Mouse (Mus musculus): ENCODE results near the gene Rapgef4.

Rapgef4 gene

DNA sequence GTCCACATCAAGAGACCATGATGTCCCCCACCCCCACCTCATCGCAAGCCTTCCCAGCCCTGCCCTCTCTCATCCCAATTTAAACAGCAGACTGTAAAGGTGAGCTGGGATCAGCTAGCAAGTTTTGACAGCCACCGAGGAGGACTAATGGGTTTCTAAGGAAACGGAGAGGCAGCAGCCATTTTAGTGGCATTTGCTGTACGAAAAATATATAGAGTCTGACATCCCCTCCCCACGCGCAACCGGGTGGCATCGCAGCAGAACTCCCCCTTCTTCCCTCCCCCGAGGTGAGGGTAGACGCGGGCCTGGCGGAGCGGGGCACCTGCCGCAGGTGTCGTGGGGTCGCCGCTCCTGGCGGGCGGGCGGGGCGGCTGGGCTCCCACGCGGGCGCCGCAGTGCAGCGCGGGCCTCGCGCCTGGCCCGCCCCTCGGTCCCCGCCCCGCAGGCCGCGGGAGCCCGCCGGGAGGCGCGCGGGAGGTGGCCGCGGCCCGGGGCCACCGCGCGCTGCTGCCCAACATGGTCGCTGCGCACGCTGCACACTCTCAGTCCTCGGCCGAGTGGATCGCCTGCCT, at the start of gene Rapgef4:
TSS of gene Rapgef4 (plus strand) at position 470 of the 572 bp plus-strand sequence.
- DNase-seq (ENCODE audit: low read depth): no peak

DNA sequence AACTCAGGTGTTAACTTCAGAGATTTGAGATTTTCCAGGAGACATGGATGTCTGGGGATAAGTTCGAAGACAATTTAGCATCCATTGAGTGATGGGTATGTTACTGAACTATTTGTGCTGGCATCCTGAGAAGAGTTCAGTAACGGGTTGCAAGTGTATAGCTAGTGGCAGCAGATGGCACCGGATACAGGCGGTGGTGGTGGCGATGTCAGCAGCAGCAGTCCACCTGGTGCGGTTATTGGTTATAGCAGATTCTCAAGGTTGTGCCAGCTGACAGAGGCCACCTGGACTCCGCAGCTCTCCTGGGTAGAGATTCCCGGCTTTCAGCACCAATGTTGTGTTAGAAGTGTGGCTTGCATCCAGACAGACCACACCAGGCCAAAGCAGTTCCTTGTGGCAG, 47.0 kb upstream of the Rapgef4 start:
- no peak for DNase-seq (ENCODE audit: low read depth)

DNA sequence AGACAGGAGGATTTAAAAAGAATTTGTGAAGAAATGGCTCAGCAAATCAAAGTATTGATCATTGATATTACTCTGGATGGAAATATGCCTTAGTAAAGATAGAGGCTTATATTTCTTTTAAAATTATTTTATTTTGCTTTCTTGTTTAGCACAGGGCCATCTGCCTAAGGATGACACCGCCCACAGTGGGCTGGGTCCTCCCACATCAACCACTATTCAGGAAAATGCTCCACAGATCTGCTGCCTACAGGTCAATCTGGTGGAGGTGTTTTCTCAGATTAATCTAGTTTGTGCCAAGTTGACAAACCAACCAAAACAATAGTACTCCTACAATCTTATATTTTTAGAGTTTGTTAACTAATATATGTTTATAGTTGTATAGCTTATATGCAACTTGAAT, 44.3 kb upstream of the Rapgef4 start:
- no peak for DNase-seq (ENCODE audit: low read depth)

DNA sequence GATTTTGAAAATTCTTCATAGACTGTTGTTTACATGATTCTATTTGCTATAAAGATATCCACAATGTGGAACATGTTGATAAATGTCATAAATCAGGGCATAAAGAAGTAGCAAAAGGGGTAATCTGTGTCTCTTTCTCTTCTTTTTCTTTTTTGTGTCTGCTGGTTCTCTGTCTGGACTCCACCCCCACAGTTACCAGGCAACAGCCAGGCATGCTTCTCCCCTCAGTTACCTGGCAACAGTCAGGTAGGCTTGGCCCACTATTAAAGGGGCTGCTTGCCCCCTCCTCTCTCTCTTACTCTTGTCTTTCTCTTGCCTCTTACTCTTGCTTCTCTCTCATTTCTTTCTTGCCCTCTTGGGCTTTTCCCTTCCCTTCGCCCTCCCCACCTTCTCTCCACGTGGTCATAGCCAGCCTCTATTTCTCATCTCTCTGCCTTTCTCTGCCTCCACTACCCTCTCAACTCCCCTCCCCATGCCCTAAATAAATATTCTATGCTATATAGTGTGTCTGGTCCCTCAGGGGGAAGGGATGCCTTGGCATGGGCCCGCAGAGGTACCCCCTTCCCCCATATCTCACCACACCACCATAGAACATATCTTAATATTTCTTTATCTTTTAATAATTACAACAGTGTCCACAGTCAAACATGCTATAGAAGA, 43.3 kb upstream of the Rapgef4 start:
- no peak for DNase-seq (ENCODE audit: low read depth)

DNA sequence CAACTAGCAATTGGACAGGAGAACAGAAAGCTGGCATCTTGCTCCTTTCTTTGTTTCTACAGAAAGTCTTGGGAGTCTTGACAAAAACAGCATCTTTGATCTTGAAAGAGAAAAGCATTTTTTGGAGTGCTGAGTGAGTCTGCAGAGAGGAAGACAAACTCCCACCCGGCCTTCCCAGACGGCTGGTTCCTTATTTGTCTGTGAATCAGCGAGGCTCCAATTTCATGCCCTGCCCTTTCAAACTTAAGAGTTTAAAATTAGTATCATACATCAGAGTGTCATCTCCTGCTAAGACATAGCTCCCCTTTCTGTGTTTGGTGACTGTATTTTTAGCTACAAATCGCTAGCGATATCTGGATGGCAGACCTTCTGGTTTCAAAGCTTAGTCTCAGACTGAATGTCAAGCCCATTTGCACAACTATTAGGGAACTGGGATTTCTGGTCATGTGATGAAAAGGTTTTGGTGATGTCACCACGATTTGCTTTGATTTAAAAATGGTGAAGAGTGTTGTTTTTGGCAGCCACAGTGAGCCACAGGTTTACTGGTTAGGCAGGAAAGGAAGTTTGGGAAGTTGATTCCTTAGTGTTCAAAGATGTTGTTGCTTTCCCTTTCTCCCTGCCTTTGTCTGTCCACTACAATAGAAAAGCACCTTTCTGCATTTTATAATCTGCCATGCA, 42.2 kb upstream of the Rapgef4 start:
- peak; percentile 44 for DNase-seq (ENCODE audit: low read depth)

DNA sequence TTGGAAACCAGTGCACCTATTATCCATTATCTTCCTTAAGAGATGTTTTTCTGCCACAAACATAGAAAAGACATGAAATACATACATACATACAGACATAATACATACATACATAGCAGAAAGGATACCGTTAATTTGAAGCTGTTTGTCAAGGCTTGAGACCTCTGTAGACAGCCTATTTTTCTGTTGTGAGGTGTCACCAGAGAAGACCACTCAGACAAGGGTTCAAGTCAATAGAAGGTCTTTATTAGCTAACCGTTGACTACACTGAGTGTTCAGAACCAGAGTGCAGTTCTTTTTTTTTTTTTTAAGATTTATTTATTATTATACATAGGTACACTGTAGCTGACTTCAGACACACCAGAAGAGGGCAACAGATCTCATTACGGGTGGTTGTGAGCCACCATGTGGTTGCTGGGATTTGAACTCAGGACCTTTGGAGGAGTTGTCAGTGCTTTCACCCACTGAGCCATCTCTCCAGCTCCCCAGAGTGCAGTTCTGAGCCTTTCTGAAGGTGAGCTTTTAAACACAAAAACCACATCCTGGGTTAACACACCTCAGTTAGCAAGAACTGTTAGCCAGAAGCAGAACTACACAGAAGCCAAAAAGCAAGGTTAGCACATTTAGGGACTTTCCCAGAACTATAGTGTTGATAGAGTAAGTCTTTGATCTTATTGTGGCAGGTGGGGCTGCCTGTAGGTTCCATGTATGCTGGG, 39.9 kb upstream of the Rapgef4 start:
- DNase-seq (ENCODE audit: low read depth): no peak

DNA sequence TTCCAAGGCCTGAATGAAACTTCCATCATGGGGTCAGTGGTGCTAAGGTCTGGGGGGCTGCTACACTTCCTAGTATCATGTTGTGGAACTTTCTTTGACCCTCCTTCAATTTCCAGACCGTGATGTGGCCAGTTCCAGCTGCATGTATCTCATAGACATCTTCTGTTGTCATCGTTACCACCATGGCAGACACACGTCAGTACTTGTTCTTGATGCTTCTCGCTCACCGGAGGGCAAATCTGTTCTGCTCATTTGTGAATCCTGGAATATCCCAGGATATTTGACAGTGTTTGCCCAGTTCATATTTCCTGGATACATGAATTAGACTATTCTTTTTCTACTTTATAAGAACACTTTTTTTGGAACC, 39.3 kb upstream of the Rapgef4 start:
- DNase-seq (ENCODE audit: low read depth): no peak

DNA sequence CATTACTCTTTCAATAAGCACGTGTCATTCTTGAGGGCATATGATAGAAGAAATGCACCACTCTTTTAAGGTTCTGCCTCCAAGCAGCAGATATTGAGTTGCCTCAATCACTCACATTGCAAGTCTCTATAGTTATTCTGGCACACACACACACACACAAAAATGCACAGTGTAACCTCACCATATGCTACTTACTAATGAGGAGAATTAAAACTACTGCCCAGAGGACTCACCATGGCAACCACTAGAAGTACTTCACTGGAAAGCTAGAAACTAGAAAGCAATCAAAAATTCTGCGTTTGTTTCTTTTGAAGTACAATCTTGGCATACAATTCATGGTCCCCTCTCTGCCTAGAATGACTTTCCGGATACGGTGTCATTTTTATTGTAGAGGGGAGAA, 29.8 kb upstream of the Rapgef4 start:
- no peak for DNase-seq (ENCODE audit: low read depth)

DNA sequence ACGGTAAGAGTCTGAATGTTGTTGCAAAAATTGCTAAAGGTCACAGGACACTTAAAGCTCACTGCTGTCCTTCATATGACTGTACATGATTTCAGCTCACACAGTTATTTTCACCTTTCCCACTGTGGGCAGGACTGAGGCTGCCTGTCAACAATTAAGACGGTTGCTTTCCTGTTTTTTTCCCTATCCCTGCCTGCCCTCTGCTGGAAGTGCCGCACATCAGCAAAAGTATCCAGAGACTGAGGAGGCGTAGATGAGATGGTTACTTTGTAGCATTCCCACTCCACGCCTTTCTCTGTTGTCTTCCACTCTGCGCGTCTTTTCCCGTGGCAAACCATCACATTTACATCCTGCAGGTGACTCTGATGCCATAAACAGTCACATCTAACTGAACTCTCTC, 25.4 kb upstream of the Rapgef4 start:
- peak; percentile 81 for DNase-seq (ENCODE audit: low read depth)

DNA sequence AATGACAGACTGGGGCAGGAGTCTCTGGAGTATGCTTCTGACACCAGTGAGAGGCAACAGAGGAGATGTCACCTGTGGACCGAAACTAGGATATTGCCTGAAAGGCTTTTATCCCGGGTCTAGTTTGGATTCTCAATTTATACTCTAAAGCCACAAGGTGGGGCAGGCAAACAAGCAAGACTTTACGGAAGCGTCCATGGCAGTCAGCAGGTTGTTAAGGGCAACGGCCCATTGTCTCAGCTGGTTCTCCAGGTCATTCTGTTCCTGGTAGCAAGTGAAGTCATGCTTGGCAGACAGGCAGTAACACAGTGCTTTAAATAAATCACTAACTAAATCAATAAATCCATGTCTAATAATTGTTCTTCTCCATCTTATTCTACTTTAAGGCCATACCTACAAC, 24.6 kb upstream of the Rapgef4 start:
- no peak for DNase-seq (ENCODE audit: low read depth)

DNA sequence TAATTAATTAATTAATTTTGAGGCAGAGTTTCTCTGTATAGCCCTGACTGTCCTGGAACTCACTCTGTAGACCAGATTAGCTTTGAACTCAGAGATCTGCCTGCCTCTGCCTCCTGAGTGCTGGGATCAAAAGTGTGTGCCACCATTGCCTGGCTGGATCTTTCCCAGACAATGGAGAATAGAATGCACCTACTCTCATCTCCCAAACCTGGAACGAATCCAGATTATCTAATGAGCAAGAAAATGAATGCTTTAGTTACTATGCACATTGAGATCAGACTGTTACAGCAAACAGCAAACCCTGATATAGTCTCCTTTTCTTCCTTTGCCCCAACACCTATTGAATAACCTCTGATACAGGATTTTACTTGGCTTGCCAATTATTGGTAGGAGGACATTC, 23.1 kb upstream of the Rapgef4 start:
- no peak for DNase-seq (ENCODE audit: low read depth)

DNA sequence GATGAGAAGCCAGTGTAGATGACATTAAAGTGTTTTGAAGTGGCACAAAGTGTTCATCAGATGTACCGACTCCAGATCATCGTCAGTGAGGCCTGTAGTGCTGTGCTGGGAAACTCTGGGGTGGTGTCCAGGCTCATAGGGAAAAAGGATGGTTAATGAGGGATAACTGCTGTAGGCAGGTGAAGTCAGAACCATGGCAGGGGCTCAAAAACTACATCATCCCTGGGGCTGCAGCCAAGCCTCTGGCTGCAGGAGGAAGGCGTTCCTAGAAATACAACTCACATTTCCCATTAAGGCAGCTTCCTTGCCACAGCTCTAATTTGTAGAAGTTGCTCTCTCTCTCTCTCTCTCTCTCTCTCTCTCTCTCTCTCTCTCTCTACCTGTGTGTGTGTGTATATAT, 22.6 kb upstream of the Rapgef4 start:
- DNase-seq (ENCODE audit: low read depth): peak; percentile 57

DNA sequence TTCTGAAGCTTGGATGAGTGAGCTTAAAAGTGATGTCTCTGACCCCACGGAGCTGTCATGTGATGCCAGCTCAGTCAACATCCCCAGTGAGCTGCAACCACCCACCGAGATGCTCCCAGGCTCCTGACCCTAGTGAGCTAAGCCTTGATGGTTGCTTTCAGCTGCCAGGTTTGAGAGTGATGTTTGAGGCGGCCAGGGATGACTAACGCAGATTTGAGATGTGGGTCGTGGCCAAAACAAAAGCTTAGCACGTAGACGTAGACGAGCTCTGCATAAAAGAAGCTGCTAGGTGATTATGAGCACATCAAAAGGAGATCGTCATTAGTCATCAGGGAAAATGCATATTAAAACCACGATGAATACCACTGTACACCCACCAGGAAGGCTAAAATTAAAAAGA, 16.8 kb upstream of the Rapgef4 start:
- peak; percentile 37 for DNase-seq (ENCODE audit: low read depth)

DNA sequence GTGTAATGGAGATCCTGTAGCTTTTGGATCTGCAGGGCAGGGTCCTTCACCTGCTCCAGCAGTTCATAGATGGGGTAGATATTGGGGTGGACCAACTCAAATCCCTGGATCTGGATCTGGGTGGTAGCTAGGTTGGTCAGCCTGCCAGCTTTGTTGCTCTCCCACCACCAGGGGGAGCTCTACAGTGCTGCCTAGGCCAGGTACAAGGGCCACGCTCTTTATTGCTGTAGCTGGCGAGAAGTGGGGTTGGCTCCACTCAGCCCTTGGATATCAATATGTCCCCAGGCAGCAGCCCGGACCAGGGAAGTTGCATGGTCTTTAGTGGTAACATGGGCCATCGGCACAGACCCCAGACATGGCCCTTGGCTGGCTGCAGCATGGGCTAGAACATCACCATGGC, 15.6 kb upstream of the Rapgef4 start:
- DNase-seq (ENCODE audit: low read depth): peak; percentile 40

DNA sequence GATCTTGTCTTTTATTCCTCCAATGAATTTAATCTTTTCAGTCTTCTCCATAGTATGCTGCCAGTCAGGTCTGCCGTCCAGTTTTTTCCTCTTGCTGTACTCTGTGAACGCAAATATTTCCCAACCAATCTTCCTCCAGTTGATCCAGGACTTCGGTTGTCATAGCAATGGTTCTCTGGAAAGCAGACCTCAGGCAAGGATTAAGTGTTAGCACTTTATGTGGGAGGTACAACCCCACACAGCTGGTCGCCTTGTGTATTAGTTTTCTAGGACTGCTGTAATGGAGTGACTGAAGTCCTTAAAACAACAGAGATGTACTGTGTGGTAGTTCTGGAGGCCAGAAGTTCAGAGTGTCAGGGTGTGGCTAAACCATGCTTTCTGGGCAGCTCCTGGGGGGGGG, 14.3 kb upstream of the Rapgef4 start:
- no peak for DNase-seq (ENCODE audit: low read depth)

DNA sequence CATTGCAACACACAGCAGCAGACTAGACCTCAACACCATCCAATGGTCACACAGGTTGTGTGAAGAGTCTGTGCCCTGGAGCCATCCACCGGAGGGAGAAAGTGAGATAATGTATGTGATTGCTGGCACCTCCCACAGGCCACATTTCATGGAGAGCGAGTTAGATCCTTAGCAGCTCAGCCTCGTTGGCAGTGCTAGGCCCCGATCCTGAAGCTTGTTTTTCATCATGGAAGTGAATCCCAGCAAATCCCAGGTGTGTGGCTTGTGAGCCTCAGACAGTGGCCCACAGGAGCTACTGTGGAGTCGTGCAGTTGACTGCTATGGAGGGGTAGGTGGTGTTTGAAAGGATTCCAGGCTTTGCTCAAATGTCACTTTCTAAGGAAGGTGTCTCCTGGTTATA, 13.2 kb upstream of the Rapgef4 start:
- DNase-seq (ENCODE audit: low read depth): no peak

DNA sequence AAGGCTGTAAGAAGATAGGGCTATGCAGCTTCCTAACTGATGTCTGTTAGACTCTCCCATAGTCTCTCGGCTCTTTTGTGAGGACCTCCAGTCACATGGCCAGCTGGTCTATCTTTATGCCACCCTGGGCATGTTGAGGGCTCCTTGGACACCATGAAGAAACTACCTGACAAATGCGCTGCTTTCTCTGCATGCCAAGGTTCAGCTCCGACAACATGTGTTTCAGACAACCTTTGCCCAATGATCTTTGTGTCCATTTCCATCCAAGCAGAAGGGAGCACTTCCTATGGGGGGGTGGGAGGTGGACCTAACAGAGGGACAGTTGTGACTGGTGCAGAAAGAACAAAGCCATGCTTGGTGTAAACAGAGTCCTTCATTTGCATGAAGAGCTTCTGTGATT, 7.4 kb upstream of the Rapgef4 start:
- no peak for DNase-seq (ENCODE audit: low read depth)

DNA sequence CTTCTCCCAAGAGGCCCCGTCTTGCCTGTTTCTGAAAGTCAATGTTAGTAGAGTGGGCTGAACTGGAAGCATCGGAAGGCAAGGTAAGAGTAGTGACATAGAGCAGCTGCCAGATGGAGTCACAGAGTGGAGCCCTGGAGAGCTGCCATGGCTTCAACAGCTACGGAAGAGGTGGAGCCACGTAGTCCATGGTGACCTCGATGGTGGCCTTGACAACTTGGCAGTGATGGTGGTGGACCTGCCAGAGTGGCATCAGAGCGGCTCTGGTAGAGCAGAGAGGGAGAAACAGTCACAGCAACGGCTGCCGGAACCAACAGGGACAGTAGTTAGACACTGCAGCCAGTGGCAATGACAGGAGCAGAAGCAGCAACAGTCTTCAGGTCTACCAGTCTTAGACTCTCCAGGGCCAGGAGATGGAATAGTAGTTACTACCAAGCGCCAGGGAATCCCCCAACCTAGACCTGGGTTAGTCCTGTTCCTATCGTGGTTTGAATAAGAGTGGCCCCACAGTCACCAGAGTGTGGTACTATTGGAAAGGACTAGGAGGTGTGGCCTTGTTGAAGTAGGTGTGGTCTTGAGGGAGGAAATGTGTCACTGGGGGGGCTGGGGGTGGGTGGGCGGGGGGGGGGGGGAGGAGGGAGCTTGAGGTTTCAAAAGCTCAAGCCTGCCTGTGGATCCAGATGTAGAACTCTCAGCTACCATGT, 6.7 kb upstream of the Rapgef4 start:
- DNase-seq (ENCODE audit: low read depth): no peak

DNA sequence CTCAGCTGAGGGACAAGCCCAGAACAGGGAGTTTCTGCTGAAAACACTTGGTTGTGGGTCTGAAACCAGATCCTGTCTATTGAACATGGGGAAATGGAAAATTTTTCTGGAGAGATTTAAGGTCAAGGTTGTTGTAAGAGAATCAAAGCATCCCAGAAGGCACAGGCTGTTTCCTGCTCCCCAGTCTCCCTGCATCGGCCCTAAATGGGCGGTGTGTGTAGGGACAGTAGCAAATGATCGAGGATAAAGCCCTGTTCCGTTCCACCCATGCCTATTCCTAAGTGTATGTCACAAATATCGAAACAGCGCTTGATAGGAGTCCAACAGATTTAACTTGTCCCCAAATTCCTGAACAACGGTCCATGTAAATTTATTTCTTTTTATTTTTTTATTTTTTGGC, 1.1 kb upstream of the Rapgef4 start:
- no peak for DNase-seq (ENCODE audit: low read depth)

DNA sequence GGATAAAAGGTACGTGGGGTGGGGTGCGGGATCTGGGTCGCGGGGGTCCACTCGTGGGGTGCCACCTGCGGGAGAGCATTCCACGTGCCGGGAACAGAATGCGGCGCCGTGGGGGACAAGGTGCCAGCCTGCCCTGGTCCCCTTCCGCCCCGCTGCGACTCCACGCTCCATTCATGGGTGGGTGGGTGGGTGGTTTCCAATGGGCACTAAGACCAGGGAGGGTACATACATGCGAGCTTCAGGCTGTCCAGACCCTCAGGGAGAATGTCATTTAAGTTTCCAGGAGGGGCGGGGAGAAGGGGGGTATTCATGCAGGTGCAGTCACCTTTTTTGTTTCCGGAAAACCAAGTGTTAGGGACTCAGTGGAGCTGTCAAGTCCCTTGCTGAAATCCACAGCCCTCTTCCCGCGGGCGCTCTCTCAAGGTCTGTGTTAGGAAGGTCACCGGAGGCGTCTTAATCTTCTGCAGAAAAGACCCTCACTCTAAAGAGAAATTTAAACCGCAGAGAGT, 357 bp downstream of the Rapgef4 start:
- no peak for DNase-seq (ENCODE audit: low read depth)

DNA sequence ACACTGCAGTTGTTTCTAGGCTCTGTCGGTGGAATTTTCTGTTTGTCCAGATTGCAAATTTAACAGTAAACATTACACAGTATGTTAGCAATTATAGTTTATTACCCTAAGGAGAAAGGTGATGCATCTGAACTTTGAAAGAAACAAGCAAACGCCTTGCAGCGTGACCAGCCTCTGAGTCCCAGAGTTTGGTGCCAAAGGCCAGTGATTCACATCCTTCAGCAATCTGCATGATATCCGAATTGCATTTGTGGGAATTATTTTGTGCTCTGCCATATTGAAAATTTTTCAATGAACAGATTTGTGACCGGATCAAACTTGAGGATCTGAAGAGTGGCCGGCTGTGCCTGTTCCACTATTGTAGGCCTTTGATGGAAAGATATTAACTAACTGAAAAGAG, 856 bp downstream of the Rapgef4 start:
- DNase-seq (ENCODE audit: low read depth): no peak

DNA sequence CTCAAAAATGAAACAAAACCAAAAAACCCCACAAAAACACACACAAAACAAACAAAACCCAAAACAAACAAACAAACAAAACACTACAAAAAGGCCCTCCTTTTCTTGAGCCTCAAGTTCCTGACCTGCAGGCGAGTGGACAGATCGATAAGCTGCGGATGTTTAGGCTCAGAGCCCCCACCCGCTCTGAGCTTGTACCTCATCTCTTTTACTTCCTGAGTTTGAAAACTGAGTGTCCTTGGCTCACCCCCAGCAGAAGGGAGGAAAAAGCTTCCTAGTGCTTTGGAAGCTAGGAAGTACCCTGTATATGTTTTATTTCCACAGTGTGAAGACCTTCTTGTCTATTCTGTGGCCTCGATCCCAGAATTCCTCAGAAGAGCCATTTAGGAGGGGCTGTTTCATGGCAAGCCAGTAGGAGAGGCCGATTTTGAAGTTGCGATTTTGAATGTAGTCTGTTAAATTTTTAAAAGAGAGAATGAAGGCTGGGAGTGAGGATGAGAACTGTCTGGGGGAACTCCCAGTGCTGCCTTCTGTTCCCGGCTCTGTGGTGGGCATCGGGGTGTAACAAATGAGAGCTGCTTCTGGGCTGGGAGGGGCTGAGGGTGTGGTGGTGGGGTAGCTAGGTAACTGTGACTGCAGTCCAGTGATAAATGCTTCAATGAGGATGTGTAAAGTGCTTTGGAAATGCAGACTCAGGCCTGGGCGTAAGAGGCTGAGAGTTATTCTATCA, 2.0 kb downstream of the Rapgef4 start:
- no peak for DNase-seq (ENCODE audit: low read depth)

Data from NIH3T3 (cell line).